Mouse (Mus musculus): ENCODE measurements around the gene Itpr1. TPM values are rescaled to one million over a fixed set of nuclear protein-coding genes. Genes with fewer than 3 reads are reported as not detected.
A peak's percentile ranks its signal among the peaks of the same experiment; 100 is the strongest.

The Itpr1 gene
- total RNA-seq, 2 experiments from 2014 or later = 37.0 to 48.1 TPM

DNA sequence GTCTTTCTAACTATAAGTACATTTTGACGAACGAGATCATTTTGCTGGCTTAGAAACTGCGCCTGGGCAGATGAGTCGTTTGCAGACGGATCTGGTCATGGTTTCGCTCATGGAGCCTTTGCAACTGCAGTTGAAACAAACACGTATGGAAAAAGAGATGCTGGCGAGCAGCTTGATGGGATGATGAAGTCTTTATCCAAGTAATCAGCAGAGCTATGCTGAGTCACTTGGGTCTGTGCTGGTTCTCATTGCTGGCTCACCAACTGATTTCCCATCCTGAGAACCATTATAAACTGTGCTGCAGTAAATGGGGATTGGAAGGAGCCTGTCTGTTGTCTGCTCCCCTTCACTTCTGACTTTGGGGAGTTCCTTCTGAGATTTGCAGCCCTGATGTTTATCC lies 31.7 kb downstream of the Itpr1 start:
- no peak for DNase-seq

DNA sequence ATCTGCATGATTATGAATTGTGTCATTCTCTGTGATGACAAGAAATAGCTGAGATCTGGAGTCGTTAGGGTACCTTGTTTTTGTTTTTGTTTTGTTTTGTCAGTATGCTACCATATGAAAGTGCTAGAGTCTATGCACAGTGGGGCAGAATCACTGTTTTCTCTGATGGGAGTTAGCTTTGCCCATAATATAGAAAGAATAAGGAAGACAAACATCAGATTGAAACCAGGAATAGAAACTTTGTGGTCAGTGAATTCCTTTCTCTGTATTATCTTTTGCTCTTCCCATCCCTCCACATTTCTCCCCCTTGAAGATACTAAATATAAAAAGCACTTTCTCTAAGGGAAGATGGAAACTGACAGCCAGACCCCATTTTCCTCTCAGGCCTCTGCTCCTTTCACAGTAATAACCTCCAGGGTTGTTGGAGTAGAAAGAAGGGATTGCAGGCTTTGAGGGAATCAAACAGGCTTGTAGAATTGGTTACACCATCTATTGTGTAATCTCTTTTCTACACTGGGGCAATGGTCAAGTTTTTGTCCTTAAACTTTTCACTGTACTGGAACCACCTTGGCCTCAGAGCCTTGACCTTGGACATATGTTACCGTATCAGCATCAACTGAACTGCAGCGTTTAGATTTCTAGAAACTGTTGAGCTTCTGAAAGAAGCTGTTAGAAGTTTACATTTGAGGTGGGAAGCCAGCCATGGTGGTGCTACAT lies 33.6 kb downstream of the Itpr1 start:
- DNase-seq = no peak

DNA sequence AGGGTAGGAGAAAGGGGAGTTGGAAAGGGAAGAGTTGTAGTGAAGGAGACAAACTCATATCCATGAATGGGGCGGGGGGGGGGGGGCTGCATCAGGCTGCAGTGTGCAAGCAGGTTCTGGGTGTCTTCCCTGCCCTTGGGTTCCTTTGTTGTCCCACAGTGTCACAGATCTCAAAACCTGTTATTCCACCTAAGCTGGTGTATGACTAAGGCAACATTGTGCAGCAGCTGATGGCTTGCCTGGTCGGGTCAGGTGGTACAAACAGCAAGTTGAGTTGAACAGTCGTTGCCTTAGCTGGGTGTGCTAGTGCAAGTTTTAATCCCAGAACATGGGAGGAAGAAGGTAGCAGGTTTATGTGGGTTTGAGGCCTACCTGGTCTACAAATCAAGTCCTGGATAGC lies 34.3 kb downstream of the Itpr1 start:
- DNase-seq = no peak

DNA sequence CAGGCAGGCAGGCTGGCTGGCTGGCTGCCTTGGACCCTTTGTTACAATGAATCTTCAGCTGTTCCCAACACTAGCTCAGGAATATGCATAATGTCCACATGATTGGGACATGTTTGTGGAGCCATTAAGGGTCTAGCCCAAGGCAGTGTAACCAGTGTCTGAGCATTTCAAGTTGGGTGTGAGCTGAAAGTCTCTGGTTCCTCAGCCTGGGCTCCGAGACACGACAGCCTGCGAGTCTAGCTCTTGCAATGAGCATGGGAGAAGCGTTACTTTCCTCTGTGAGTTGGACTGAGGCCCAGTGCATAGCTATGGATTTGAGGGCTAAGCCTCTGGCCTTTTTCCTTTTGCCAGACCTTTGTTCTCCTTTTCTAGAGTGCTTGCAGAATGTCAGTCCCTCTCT lies 35.6 kb downstream of the Itpr1 start:
- DNase-seq = no peak

DNA sequence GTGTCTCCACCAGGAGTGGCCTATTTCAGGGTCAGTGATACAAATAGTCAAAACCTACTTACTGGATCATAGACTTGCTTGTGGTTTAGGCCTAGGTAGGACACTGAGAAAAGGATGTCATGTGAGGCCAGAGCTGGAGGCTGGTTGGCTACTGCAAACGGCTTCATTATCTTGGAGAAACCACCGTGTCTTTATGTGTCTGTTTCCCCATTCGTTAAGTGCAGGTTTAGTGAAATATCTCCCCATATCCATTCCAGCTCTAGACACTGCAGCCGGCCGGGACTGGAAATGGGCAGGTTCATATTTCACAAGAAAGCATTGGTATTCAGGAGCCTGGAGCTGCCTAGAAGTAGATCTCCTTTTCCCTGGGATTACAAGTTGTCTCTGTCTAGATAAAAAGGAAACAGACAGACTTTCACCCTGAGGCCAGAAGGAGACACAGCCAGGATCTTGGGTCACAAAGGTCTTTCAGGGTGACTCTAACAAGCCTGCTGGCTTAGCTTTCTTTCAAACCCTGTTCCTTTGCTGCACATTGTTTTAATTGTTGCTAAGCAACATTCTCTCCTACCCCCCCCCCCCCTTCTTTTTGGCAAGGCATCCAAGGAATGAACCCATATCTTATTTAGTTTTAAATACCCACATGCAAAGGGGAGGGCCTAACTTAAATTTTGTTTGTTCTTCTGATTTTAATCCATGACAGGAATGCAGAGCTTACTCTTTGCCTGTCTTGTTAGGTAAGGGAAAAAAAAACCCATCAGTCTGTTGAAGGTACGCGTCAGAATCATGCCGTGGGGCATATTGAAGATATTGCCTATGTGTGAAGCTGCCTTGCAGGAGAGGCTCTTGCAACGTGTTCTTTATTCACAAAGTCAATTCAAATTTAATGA lies 36.4 kb downstream of the Itpr1 start:
- peak; percentile 34 to 42 for DNase-seq

DNA sequence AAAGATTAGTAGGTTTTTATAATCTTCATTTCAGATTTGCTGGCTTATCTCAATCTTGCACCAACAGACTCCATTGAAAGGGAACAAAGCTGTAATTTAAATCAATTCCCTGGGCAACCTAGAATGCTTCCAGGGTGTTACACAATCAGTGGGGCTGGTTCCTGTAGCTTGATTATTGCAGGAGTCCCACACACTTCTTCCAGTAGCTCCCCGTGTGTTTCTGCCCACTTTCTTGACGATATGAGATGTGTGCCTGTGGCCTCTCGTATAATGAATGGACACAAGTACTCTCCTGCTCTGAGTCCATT lies 37.0 kb downstream of the Itpr1 start:
- peak; percentile 48 to 51 for DNase-seq

DNA sequence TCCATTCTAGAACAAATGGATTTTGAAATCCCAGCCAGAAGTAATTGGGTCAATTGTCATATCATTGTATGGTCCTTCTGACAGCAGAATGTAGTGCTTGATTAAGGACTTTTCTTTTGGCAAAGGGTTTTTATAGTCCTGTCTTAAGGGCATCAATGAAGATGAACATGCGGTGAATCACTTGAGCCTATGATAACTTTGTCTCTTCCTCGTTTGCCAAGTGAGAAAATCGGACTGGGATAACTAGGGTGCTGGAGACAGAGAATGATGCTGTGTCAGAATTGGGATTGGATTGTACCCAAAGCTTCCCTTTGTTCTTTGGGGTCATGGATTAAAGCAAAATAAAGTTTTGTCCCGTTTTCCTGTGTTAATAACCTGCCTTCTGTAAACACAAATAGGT lies 37.5 kb downstream of the Itpr1 start:
- no peak for DNase-seq

DNA sequence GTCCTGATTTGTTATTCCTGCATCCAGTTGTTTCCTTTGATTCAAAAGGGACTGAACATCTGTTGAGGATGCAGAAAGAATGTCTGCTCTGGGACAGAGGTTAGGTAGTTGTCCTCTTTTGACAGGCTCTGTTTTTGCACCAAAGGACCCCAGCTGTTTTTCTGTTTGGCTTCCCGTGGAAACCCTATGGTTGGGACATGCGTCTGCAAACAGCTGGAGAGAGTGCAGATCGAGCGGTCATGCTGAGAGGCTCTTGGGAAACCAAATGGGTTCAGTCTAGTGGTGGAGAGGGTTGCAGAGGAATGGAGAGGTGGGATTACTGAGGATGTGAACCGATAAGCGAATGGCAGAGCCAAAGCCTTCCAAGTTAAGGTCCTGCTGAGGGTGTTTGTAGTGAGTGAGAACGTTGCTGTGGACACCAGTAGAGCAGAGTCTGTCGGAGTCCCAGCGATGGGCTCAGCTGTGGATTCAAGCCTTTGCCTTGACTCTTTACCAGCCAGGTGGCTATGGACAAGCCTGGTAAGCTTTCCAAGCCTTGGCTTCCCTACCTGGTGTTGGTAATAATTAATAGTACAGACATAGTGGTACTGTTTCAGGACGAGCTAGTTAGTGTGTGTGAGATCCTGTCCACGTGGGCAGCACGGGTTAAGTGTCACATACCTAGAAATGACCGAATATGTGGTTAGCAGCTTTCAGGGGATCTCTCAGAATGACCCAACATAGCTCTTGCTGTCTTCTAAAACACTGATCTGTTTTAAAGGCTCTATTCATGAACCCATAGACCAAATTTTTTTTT lies 39.9 kb downstream of the Itpr1 start:
- DNase-seq = peak; percentile 43 to 64

DNA sequence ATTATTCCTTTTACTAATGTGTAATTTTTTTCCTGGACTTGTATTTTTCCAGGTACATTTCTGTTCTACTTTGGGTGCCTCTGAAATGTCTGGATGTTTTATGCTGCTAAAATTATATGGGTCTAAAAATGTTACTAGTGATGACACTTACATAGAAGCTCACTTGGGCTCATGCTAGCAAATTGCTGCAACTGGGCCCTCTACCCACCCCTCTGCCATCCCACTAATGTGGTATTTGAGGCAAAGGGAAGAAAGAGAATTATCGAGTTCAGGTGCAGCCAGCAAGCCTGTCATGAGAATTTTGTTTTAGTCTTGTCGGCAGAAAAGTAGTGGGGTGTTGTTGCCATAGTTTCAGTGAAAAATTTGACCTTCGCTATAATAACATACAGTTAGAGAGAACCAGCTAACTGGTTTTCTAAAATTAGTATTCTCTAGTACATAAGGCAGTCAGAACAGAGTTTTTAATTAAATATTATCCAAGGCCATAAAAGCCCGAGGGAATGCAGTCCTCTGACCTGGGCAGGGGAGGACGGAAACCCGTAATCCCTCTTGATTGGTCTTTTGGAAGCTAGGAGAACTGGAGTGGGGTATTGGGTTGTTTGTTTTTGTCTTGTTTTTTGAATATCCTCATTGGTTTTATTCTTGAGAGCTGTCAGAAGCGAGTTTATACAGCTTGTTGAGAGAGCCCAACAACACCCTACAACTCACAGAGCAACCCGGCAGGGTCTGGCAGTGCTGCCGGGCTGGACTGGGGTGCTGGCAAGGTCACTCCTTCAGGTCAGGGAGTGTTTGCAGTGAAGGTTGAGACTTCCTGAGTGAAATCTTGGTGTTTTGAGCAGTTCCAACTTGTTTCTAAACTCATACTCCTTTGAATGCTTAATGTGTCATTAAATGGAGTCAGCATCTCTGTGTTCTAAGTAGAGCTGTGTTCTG lies 41.5 kb downstream of the Itpr1 start:
- no peak for DNase-seq

DNA sequence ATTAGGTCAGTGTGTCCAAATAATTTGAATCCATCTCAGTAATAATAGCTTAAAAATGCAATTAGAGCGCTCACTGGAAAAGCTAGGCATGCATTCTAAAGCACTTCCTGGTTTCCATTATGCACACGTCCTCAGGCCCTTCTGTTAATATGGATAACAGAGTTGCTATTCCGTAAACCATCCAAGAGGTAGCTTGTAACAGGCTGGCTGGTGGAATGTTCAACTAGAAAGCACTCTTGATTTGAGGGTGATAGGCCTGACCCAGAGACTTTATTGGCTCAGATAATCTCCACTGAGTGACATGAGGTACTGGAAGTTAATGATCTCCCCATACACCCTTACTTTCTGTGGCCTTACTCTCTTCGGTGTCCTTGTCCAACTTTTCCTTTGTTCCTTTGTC lies 43.0 kb downstream of the Itpr1 start:
- DNase-seq = no peak

DNA sequence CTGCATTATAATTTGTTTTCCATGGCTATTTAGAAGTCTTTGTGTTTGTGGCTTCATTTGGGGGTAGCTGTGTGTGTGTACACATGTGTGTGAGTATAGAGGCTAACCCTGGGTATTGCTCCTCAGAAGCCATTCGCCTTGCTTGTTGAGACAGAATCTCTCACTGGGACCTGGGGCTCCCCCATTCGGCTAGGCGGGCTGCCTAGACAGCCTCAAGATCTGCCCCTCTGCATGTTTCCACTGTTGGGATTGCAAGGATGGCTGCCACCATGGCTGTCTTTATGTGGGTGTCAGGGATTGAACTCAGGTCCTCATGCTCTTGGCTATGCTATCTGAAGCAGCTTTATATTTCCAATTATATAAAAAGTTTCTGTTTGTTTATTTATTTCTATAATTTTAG lies 44.3 kb downstream of the Itpr1 start:
- DNase-seq = no peak

DNA sequence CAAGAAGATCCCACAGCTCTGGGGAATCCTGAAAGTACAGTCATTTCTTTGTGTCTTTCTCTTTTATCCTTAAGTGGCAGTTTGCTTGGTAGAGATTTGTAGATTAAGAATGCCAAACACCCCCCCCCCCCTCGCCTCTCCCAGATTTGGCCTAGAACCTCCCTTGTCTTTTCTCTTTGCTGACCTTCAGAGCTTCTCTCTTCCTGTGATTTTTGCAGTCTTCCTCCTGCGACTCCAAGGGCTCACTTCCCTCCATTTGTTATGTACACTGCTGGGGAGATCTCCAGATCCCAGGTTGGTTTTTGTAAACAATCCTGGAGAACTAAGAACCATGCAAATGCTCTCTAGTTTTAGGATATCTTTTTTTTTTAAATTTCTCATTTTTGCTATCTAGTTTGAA lies 45.7 kb downstream of the Itpr1 start:
- no peak for DNase-seq

DNA sequence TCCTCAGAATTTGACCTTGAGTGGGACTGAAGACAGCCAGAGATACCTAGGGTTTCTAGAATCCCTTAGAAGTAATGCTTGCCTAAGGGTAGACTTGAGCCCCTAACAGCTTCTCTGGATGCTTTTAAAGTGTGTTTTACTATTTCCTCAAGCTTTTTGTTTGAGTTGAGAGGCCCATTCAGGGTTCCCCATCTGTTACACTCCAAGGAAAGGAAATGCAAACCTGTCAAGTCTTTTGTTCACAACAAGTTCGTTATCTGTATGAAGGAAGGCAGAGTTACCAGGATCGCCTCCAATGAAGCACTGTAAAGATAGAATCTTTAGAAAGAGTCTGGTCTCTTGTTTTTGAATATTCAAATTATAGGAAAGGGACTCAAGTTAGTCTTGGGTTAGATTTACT lies 46.8 kb downstream of the Itpr1 start:
- DNase-seq = no peak

DNA sequence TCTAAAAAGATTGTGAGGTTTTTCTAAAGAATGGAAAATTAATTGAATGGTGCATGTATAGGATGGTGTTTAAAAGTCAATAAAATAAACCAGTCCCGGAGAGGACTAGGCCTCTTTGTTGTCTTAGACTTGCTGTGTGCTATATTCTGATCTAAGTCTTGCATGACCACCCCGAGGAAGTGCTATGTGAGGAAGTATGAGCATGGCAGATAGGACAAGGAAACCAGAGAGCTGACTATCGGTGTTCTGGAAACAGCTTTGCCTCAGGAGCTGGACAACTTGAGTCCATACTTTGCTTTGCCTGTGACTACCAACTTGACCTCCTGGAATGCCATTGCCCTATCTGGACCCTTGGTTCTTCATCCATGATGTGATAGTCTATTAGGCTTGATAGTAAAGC lies 48.6 kb downstream of the Itpr1 start:
- DNase-seq = no peak

DNA sequence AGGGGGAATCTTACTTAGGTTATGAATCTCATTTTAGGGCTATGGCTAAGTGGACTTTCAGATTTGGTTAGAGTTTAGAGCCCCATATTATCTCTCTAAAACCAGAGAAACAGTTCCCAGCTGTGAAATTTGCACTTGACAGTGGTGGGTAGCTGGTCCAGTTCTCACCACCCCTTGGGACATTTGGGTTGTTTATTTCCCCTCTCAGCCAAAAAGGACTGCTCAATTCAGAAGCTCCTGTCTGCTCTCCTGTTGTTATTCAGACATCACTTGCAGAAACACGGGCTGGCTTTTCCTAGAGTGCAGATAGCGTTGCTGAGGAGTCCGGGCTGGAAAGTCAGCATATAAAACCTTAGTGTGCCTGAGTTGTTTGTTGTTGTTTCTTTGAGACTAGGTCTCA lies 51.3 kb downstream of the Itpr1 start:
- peak; percentile 49 to 59 for DNase-seq

DNA sequence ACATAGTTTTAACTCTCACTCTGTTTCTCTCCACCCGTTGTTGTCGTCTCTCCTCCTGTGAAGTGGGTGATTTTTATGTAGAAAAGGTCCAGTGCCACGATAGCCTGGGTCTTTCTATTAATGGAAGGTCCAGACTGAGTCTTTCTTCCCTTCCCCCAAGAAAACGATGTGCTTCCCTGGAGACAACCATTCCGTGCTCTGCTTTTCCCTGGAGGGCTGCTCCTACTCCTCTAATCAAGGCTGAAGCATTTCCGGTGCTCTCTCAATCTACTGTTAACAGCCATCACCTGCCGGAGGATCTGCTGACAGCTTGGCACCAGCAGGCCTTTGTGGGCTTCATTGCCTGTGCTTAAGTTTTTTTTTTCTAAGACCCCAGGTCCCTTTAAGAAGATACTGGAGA lies 60.6 kb downstream of the Itpr1 start:
- DNase-seq = peak in 1 of 2 experiments; percentile 30

DNA sequence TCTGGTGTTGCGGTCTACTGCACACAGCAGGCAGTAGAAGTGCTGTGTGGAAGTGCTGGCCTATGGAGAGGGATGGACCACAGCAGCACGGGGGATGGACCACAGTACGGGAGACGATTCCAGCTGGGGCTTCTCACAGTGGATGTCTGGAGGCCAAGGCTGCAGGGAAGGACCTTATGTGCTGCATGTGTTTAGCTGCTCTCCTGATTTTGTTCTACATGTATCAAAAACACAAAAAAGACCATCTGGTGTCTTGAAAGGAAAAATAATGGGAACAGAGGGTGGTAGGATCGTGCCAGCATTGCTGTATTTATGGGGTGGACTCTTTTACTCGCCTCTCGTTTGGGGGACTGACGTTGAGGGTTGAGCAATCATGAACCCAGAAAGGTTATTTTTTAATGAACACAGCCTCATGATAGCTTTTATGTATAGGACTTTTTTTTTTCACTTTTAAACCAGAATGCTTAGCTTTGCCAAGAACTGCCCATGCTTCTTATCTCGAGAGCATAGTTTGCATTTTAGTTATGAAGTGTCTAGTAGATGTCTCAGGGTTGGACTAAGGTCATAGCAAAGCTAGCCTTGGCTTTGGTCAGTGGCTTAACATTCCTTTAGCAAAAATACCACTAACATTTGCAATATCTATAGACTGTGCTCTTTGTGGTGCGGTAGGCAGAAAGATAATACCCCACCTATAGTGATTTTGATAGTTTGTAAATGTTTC lies 61.6 kb downstream of the Itpr1 start:
- peak; percentile 54 to 58 for DNase-seq

DNA sequence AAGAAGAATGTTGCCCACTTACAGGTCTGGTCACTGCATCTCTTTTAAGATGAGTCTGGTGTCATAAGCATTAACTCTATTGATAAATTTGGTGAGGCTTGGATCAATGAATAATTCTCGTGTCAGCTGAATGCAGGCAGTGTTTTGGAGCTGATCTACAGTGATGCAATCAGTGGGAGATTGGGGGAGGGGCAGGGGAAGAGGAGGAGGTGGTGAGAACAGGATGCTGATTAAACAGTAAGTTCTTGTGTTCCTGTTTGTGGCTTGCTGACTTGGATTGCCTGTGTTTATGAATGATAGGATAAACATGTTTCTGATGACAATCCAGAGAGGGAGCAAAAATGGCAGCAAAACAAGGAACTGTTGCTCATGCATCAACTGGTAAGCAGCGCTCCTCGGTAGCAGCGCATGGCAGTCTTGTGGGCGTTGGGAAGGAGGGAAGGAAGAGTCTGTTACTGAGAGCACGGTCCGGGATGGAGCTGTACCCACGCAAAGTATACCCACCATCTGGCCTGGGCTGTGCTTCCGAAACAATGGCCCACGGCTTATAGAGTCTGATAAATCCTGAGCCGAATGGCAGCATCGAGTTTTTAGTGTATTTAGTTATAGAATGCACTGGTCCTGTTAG lies 64.1 kb downstream of the Itpr1 start:
- DNase-seq = peak; percentile 45 to 55

DNA sequence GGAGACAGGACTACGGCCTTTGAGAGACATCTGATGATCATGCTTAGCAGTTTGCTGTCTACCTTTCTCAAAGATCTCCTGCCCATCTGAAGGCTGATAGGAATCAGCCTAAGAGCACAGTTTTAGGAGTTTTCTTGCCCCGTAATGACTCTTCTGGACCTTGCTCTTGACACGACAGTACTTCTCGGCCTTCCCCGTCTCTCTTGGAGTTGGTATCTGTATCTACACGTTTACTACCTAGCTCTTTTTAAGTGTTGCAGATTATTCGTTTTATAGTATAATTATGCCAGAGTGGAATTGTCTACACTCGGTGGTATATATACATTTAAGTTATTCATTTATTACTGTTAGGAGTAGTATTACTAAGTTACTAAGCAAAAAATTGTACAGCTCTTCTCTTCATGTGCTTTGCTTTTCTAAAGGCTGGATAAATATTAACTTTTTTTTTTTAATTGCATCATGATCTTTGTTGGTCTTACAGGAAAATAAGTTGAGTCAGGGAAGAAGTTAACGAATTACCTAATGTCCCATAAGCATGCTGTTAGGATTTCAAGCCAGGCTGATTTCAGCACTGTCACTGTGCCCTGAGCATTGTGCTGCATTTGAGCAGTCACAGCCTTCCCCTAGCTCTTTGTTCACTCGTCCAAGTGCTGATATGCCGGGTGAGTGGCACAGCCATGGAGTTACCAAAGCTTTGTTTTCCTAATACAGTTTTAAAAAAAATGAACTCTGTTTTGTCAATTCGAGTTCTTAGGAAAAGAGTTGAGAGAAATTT lies 64.9 kb downstream of the Itpr1 start:
- peak; percentile 57 for DNase-seq
